Mouse (Mus musculus) MEL (cell line): ENCODE measurements around the gene Cactin. TPM values are rescaled to one million over a fixed set of nuclear protein-coding genes. Genes with fewer than 3 reads are reported as not detected.

Experiments
- polyA plus RNA-seq, 2 experiments: library from polyadenylated mRNA; stranded (reverse) in 1 of 2; unstranded in 1 of 2; fragments of >175 nt in 1 of 2; fragments of >200 nt in 1 of 2; gene quantifications; 2 replicates each; pipeline versions ENCODE4 v1.2.1 to v1.2.4; 2012; ENCODE audit warnings: low replicate concordance in 2 of 2, low read depth in 1 of 2; ENCODE audit not compliant: insufficient read length in 2 of 2, insufficient read depth in 1 of 2, missing spikeins in 1 of 2
- total RNA-seq: library from RNA; depleted of rRNA; stranded (reverse); fragments of 300-350 nt; gene quantifications from 2 replicates; pipeline ENCODE4 v1.2.3, GENCODE M21; 2012; rRNA removed

Gene Cactin
- total and polyA plus RNA-seq, 3 experiments, result 47.6 to 66.8 TPM; not detected in 1

Other genes with a start within 250 kb of the Cactin start
Only the 30 nearest of the 32 such genes appear.
- not detected in 2 replicates for gene Creb3l3, start 222.2 kb upstream of the Cactin start, total RNA-seq
- gene Creb3l3, start 222.2 kb upstream of the Cactin start, polyA plus RNA-seq, result under 1 TPM in 1 of 2 experiments, not detected in 1; 0.35 TPM
- gene Map2k2, start 215.2 kb upstream of the Cactin start, total RNA-seq, result 147 and 152 TPM in 2 replicates
- 100 to 1,000 TPM in 1 of 2 experiments, not detected in 1; 212 TPM for gene Map2k2, start 215.2 kb upstream of the Cactin start, polyA plus RNA-seq
- 23.8 and 25.3 TPM in 2 replicates for gene Zbtb7a, start 185.9 kb upstream of the Cactin start, total RNA-seq
- gene Zbtb7a, start 185.9 kb upstream of the Cactin start, polyA plus RNA-seq, result 10 to 100 TPM; 40.6 to 45.4 TPM
- 19.5 and 21.0 TPM in 2 replicates for gene Pias4, start 153.2 kb upstream of the Cactin start, total RNA-seq
- gene Pias4, start 153.2 kb upstream of the Cactin start, polyA plus RNA-seq, result 10 to 100 TPM in 1 of 2 experiments, not detected in 1; 40.4 TPM
- gene Eef2, start 144.5 kb upstream of the Cactin start, total RNA-seq, result 2,850 and 2,863 TPM in 2 replicates
- 1,000 to 10,000 TPM; 3,442 to 4,586 TPM for gene Eef2, start 144.5 kb upstream of the Cactin start, polyA plus RNA-seq
- 42.3 and 49.2 TPM in 2 replicates for gene Dapk3, start 138.1 kb upstream of the Cactin start, total RNA-seq
- 10 to 100 TPM in 1 of 2 experiments, not detected in 1; 79.1 TPM for gene Dapk3, start 138.1 kb upstream of the Cactin start, polyA plus RNA-seq
- 0.13 and 0.31 TPM in 2 replicates for gene 4930442H23Rik, start 137.3 kb upstream of the Cactin start, total RNA-seq
- gene 4930442H23Rik, start 137.3 kb upstream of the Cactin start, polyA plus RNA-seq, result under 1 TPM in 1 of 2 experiments, not detected in 1; 0.42 TPM
- gene Nmrk2, start 119.1 kb upstream of the Cactin start, total RNA-seq, result not detected in 2 replicates
- gene Nmrk2, start 119.1 kb upstream of the Cactin start, polyA plus RNA-seq, result not detected
- 0.19 and 0.20 TPM in 2 replicates for gene Atcay, start 90.3 kb upstream of the Cactin start, total RNA-seq
- under 1 TPM in 1 of 2 experiments, not detected in 1; 0.33 TPM for gene Atcay, start 90.3 kb upstream of the Cactin start, polyA plus RNA-seq
- 0.39 and 0.81 TPM in 2 replicates for gene Zfr2, start 87.9 kb upstream of the Cactin start, total RNA-seq
- 1 to 10 TPM in 1 of 2 experiments, not detected in 1; 1.4 TPM for gene Zfr2, start 87.9 kb upstream of the Cactin start, polyA plus RNA-seq
- 0.10 and 0.23 TPM in 2 replicates for gene Matk, start 68.2 kb upstream of the Cactin start, total RNA-seq
- gene Matk, start 68.2 kb upstream of the Cactin start, polyA plus RNA-seq, result 1 to 10 TPM in 1 of 2 experiments, not detected in 1; 1.0 TPM
- gene Mrpl54, start 54.2 kb upstream of the Cactin start, total RNA-seq, result 137 and 150 TPM in 2 replicates
- gene Mrpl54, start 54.2 kb upstream of the Cactin start, polyA plus RNA-seq, result 100 to 1,000 TPM; 157 to 421 TPM
- 68.9 and 81.3 TPM in 2 replicates for gene Apba3, start 54.1 kb upstream of the Cactin start, total RNA-seq
- gene Apba3, start 54.1 kb upstream of the Cactin start, polyA plus RNA-seq, result 10 to 100 TPM in 1 of 2 experiments, not detected in 1; 73.2 TPM
- gene Tjp3, start 29.5 kb upstream of the Cactin start, total RNA-seq, result 2.5 and 2.9 TPM in 2 replicates
- 1 to 10 TPM in 1 of 2 experiments, not detected in 1; 4.9 TPM for gene Tjp3, start 29.5 kb upstream of the Cactin start, polyA plus RNA-seq
- gene Pip5k1c, start 28.1 kb upstream of the Cactin start, total RNA-seq, result 14.1 and 14.4 TPM in 2 replicates
- 10 to 100 TPM in 1 of 2 experiments, not detected in 1; 40.5 TPM for gene Pip5k1c, start 28.1 kb upstream of the Cactin start, polyA plus RNA-seq
- gene Tbxa2r, start 7.6 kb downstream of the Cactin start, total RNA-seq, result 0.13 TPM in 1 of 2 replicates, not detected in the other
- gene Tbxa2r, start 7.6 kb downstream of the Cactin start, polyA plus RNA-seq, result under 1 TPM in 1 of 2 experiments, not detected in 1; 0.31 TPM
- not detected in 2 replicates for gene Gipc3, start 22.2 kb downstream of the Cactin start, total RNA-seq
- gene Gipc3, start 22.2 kb downstream of the Cactin start, polyA plus RNA-seq, result not detected
- gene Hmg20b, start 29.4 kb downstream of the Cactin start, total RNA-seq, result 22.8 and 27.0 TPM in 2 replicates
- gene Hmg20b, start 29.4 kb downstream of the Cactin start, polyA plus RNA-seq, result 10 to 100 TPM in 1 of 2 experiments, not detected in 1; 92.7 TPM
- gene Mfsd12, start 36.4 kb downstream of the Cactin start, total RNA-seq, result 17.9 and 29.0 TPM in 2 replicates
- gene Mfsd12, start 36.4 kb downstream of the Cactin start, polyA plus RNA-seq, result 10 to 100 TPM in 1 of 2 experiments, not detected in 1; 22.5 TPM
- 6.7 and 12.1 TPM in 2 replicates for gene 4930404N11Rik, start 44.7 kb downstream of the Cactin start, total RNA-seq
- 1 to 10 TPM in 1 of 2 experiments, not detected in 1; 3.1 TPM for gene 4930404N11Rik, start 44.7 kb downstream of the Cactin start, polyA plus RNA-seq
- 20.7 and 24.7 TPM in 2 replicates for gene Fzr1, start 57.4 kb downstream of the Cactin start, total RNA-seq
- 100 to 1,000 TPM in 1 of 2 experiments, not detected in 1; 115 TPM for gene Fzr1, start 57.4 kb downstream of the Cactin start, polyA plus RNA-seq
- gene Dohh, start 63.3 kb downstream of the Cactin start, total RNA-seq, result 153 and 157 TPM in 2 replicates
- gene Dohh, start 63.3 kb downstream of the Cactin start, polyA plus RNA-seq, result 100 to 1,000 TPM in 1 of 2 experiments, not detected in 1; 145 TPM
- 0.46 and 0.62 TPM in 2 replicates for gene Gm48551, start 63.4 kb downstream of the Cactin start, total RNA-seq
- gene Gm48551, start 63.4 kb downstream of the Cactin start, polyA plus RNA-seq, result 1 to 10 TPM in 1 of 2 experiments, not detected in 1; 2.6 TPM
- 0.49 and 0.89 TPM in 2 replicates for gene Gm48552, start 67.9 kb downstream of the Cactin start, total RNA-seq
- 1 to 10 TPM in 1 of 2 experiments, not detected in 1; 1.2 TPM for gene Gm48552, start 67.9 kb downstream of the Cactin start, polyA plus RNA-seq
- gene Smim24, start 71.9 kb downstream of the Cactin start, total RNA-seq, result 6.5 and 6.7 TPM in 2 replicates
- 10 to 100 TPM in 1 of 2 experiments, not detected in 1; 29.5 TPM for gene Smim24, start 71.9 kb downstream of the Cactin start, polyA plus RNA-seq
- 2.0 and 3.6 TPM in 2 replicates for gene Nfic, start 134.5 kb downstream of the Cactin start, total RNA-seq
- 1 to 10 TPM in 1 of 2 experiments, not detected in 1; 9.7 TPM for gene Nfic, start 134.5 kb downstream of the Cactin start, polyA plus RNA-seq
- gene Celf5, start 161.6 kb downstream of the Cactin start, total RNA-seq, result 0.03 and 0.08 TPM in 2 replicates
- gene Celf5, start 161.6 kb downstream of the Cactin start, polyA plus RNA-seq, result under 1 TPM in 1 of 2 experiments, not detected in 1; 0.38 TPM
- 120 and 136 TPM in 2 replicates for gene Ncln, start 175.3 kb downstream of the Cactin start, total RNA-seq
- gene Ncln, start 175.3 kb downstream of the Cactin start, polyA plus RNA-seq, result 100 to 1,000 TPM; 215 to 276 TPM
- 1.7 and 2.1 TPM in 2 replicates for gene S1pr4, start 179.0 kb downstream of the Cactin start, total RNA-seq
- 1 to 10 TPM in 1 of 2 experiments, not detected in 1; 1.6 TPM for gene S1pr4, start 179.0 kb downstream of the Cactin start, polyA plus RNA-seq
- gene Gna15, start 203.1 kb downstream of the Cactin start, total RNA-seq, result 28.2 and 33.0 TPM in 2 replicates
- 100 to 1,000 TPM in 1 of 2 experiments, 10 to 100 TPM in 1; 23.0 to 142 TPM for gene Gna15, start 203.1 kb downstream of the Cactin start, polyA plus RNA-seq